Mouse (Mus musculus): Measurements from ENCODE around the gene Lrrc18.

- TF ChIP-seq CTCF (IDR thresholded peaks at IDR 0.05; ENCODE audit: borderline replicate concordance, control insufficient read depth, extremely low read depth, insufficient read depth, low read length, poor library complexity) (no peak), POLR2A (IDR thresholded peaks at IDR 0.05; ENCODE audit: control insufficient read depth, extremely low read depth, insufficient read depth, low read length, poor library complexity) (no peak)
Observed at GRCm38 (mm10) chr14:33033424-33033823, 42.2 kb downstream of the Lrrc18 start.
